Mouse (Mus musculus) CH12.LX (cell line): ENCODE results near the gene Sowaha. TPM values are rescaled to one million over a fixed set of nuclear protein-coding genes. Genes with fewer than 3 reads are reported as not detected.
A peak's percentile ranks its signal among the peaks of the same experiment; 100 is the strongest.

Experiments
- DNase-seq: peaks from one replicate; pipeline ENCODE4 v3.0.0-alpha.2; 2013; ENCODE audit errors: extremely low read depth
- H3K27ac ChIP-seq: 2 replicates; pipeline ENCODE4 v1.5.1; 2012; ENCODE audit warnings: low read depth, mild to moderate bottlenecking, control low read depth, moderate library complexity; ENCODE audit not compliant: insufficient read depth
- H3K27me3 ChIP-seq: replicated peaks from 2 replicates; pipeline ENCODE3; 2012; ENCODE audit warnings: inconsistent platforms
- H3K36me3 ChIP-seq, 2 experiments: replicated peaks in 1 of 2; 2 replicates each; pipeline versions ENCODE3 to v1.6.1; 2012; ENCODE audit warnings: inconsistent platforms in 1 of 2, low read length in 1 of 2, mild to moderate bottlenecking in 1 of 2, mixed read lengths in 1 of 2, moderate library complexity in 1 of 2; ENCODE audit not compliant: control insufficient read depth in 1 of 2, insufficient read depth in 1 of 2
- H3K4me1 ChIP-seq, 2 experiments: 2 replicates each; pipeline ENCODE4 v1.6.1; 2012; ENCODE audit warnings: inconsistent platforms in 1 of 2, moderate library complexity in 1 of 2; ENCODE audit not compliant: insufficient read depth in 2 of 2, control insufficient read depth in 1 of 2
- H3K4me2 ChIP-seq: 2 replicates; pipeline ENCODE4 v1.6.1; 2012; ENCODE audit warnings: low read depth, mild to moderate bottlenecking, control low read depth; ENCODE audit not compliant: poor library complexity, insufficient read depth, severe bottlenecking
- H3K4me3 ChIP-seq, 3 experiments: fragments of 150-350 bp in 1 of 3; sonication (generic) in 1 of 3; replicated peaks in 1 of 3; 2 replicates each; pipeline versions ENCODE3 to v1.5.1; 2011 to 2012; ENCODE audit warnings: low read depth in 2 of 3, low read length in 2 of 3, mild to moderate bottlenecking in 2 of 3, moderate library complexity in 2 of 3, control low read depth in 1 of 3, improper control_type of control experiment in 1 of 3, inconsistent platforms in 1 of 3, mixed read lengths in 1 of 3; ENCODE audit not compliant: poor library complexity in 1 of 3
- H3K79me2 ChIP-seq: replicated peaks from 2 replicates; pipeline ENCODE4 v1.6.1; 2012; ENCODE audit warnings: mild to moderate bottlenecking, moderate library complexity; ENCODE audit not compliant: control insufficient read depth, poor library complexity, insufficient read depth, severe bottlenecking; ENCODE audit errors: extremely low read depth
- H3K9ac ChIP-seq: 2 replicates; pipeline ENCODE4 v1.6.1; 2012; ENCODE audit warnings: low read depth, mild to moderate bottlenecking, control low read depth, moderate library complexity; ENCODE audit not compliant: insufficient read depth
- H3K9me3 ChIP-seq: replicated peaks from 2 replicates; pipeline ENCODE3; 2012; ENCODE audit warnings: low read length, inconsistent platforms, mixed read lengths
- CHD1 ChIP-seq: IDR thresholded peaks from 2 replicates; pipeline ENCODE4 v1.6.1; 2012; ENCODE audit warnings: low read depth, low read length, improper control_type of control experiment, inconsistent platforms
- HCFC1 ChIP-seq: IDR thresholded peaks from 2 replicates; pipeline ENCODE4 v1.6.1; 2012; ENCODE audit warnings: low read depth, mild to moderate bottlenecking, inconsistent platforms, low read length, improper control_type of control experiment
- IRF4 ChIP-seq: IDR thresholded peaks from 2 replicates; pipeline ENCODE4 v1.6.1; 2014; ENCODE audit warnings: low read depth, mild to moderate bottlenecking, inconsistent platforms, low read length, improper control_type of control experiment
- JUND ChIP-seq: conservative IDR thresholded peaks from 2 replicates; pipeline ENCODE4 v1.6.1; 2011; ENCODE audit warnings: low read depth, low read length, improper control_type of control experiment
- MAFK ChIP-seq: IDR thresholded peaks from 2 replicates; pipeline ENCODE4 v1.6.1; 2011; ENCODE audit warnings: low read length, improper control_type of control experiment; ENCODE audit not compliant: insufficient replicate concordance
- MAX ChIP-seq: IDR thresholded peaks from 2 replicates; pipeline ENCODE4 v1.6.1; 2011; ENCODE audit warnings: low read length, improper control_type of control experiment
- MAZ ChIP-seq: IDR thresholded peaks from 2 replicates; pipeline ENCODE4 v1.6.1; 2012; ENCODE audit warnings: low read depth, mild to moderate bottlenecking, inconsistent platforms, low read length, improper control_type of control experiment, moderate library complexity
- MEF2A ChIP-seq: IDR thresholded peaks from 2 replicates; pipeline ENCODE4 v1.6.1; 2014; ENCODE audit warnings: low read depth, mild to moderate bottlenecking, inconsistent platforms, low read length, improper control_type of control experiment, borderline replicate concordance
- POLR2A ChIP-seq: IDR thresholded peaks from 2 replicates; pipeline ENCODE4 v1.6.1; 2011; ENCODE audit warnings: low read depth, mild to moderate bottlenecking, improper control_type of control experiment, low read length
- POLR2AphosphoS2 ChIP-seq: IDR thresholded peaks from 2 replicates; pipeline ENCODE4 v1.6.1; 2011; ENCODE audit warnings: low read depth, low read length, improper control_type of control experiment
- RAD21 ChIP-seq: IDR thresholded peaks from 2 replicates; pipeline ENCODE4 v1.6.1; 2011; ENCODE audit warnings: low read depth, mild to moderate bottlenecking, low read length, improper control_type of control experiment, moderate library complexity
- RCOR1 ChIP-seq: conservative IDR thresholded peaks from 2 replicates; pipeline ENCODE4 v1.6.1; 2012; ENCODE audit warnings: low read depth, mild to moderate bottlenecking, inconsistent platforms, low read length, improper control_type of control experiment
- SIN3A ChIP-seq: IDR thresholded peaks from 2 replicates; pipeline ENCODE4 v1.6.1; 2012; ENCODE audit warnings: low read length, improper control_type of control experiment, inconsistent platforms
- SMC3 ChIP-seq: IDR thresholded peaks from 2 replicates; pipeline ENCODE4 v1.6.1; 2011; ENCODE audit warnings: low read depth, low read length, improper control_type of control experiment
- TBP ChIP-seq: conservative IDR thresholded peaks from 2 replicates; pipeline ENCODE4 v1.6.1; 2011; ENCODE audit warnings: low read depth, low read length, improper control_type of control experiment
- TCF12 ChIP-seq: IDR thresholded peaks from 2 replicates; pipeline ENCODE4 v1.6.1; 2014; ENCODE audit warnings: low read depth, mild to moderate bottlenecking, inconsistent platforms, low read length, improper control_type of control experiment
- USF2 ChIP-seq: conservative IDR thresholded peaks from 2 replicates; pipeline ENCODE4 v1.6.1; 2011; ENCODE audit warnings: low read depth, low read length, improper control_type of control experiment
- ZMIZ1 ChIP-seq: IDR thresholded peaks from 2 replicates; pipeline ENCODE4 v1.6.1; 2012; ENCODE audit warnings: low read depth, mild to moderate bottlenecking, inconsistent platforms, low read length, improper control_type of control experiment
- ZNF384 ChIP-seq: IDR thresholded peaks from 2 replicates; pipeline ENCODE4 v1.6.1; 2012; ENCODE audit warnings: low read depth, low read length, improper control_type of control experiment, inconsistent platforms
- dilution Hi-C: fragments of 300-500 bp; cut with MboI; formaldehyde crosslinking; loops from 2 replicates; pipeline ENCODE4 v1.14.3; 2020; ENCODE audit warnings: low sequenced_read_pairs; ENCODE audit not compliant: extremely low pct_unique_long_range_greater_than_20kb, extremely low pct_ligation_motif_present
- in situ Hi-C: fragments of 300-500 bp; cut with MboI; formaldehyde crosslinking; loops from 3 replicates; pipeline ENCODE4 v1.14.3; 2019; ENCODE audit warnings: low sequenced_read_pairs, low pct_ligation_motif_present, low pct_unique_long_range_greater_than_20kb, mixed read lengths
- polyA plus RNA-seq: library from polyadenylated mRNA; unstranded; fragments of >175 nt; gene quantifications from 2 replicates; pipeline ENCODE4 v1.2.1, GENCODE M21; 2012; ENCODE audit warnings: low read depth; ENCODE audit not compliant: insufficient read length
- total RNA-seq, 2 experiments: library from RNA; depleted of rRNA; stranded (reverse); fragments of 300-350 nt in 1 of 2; fragments of >200 nt in 1 of 2; gene quantifications; 2 replicates each; pipeline ENCODE4 v1.2.3; 2012 to 2014

The Sowaha gene
- total and polyA plus RNA-seq, 3 experiments: not detected

- H3K9me3 ChIP-seq: no peaks in the 10 kb centered on the region
- in situ Hi-C loops (no loop called here), dilution Hi-C loops (no loop called here)
- no peaks in the 10 kb centered on the region for H3K36me3 ChIP-seq
- no peak overlapping the region for H3K4me2 ChIP-seq
- H3K9ac ChIP-seq: peak overlapping the region; percentile 18; the same call in 1 of the 2 replicates
- H3K4me3 ChIP-seq: no peak overlapping the region
- TF ChIP-seq MAFK (no peak), USF2 (no peak), MAX (no peak), SMC3 (no peak), POLR2A (no peak), TCF12 (no peak), SIN3A (no peak), JUND (no peak), MAZ (no peak), TBP (no peak), HCFC1 (no peak), RCOR1 (no peak)
- no peaks in the 10 kb centered on the region for H3K27me3 ChIP-seq
- peaks cover 33 to 65% of the 10 kb centered on the region in 2 experiments for H3K4me1 ChIP-seq
- H3K79me2 ChIP-seq: no peaks in the 10 kb centered on the region
- peak overlapping the region; percentile 29; the same call in 1 of the 2 replicates for H3K27ac ChIP-seq
- DNase-seq: no peak
Measured at GRCm38 (mm10) chr11:53507098-53507805, 27.2 kb upstream of the Sowaha start.

GRCm38 (mm10) chr11:53505026-53505663 is 25.1 kb upstream of the Sowaha start:
- no peaks in the 10 kb centered on the region for H3K27me3 ChIP-seq
- no peaks in the 10 kb centered on the region for H3K36me3 ChIP-seq
- dilution Hi-C loops: no loop called here
- no peak overlapping the region for H3K27ac ChIP-seq
- no peaks in the 10 kb centered on the region for H3K9me3 ChIP-seq
- no peaks in the 10 kb centered on the region for H3K79me2 ChIP-seq
- no peak overlapping the region for H3K4me2 ChIP-seq
- no peak overlapping the region for H3K4me3 ChIP-seq
- H3K4me1 ChIP-seq: peaks cover 36 to 79% of the 10 kb centered on the region in 2 experiments
- in situ Hi-C loops: no loop called here
- TF ChIP-seq MEF2A: no peak
- TF ChIP-seq IRF4: no peak
- TF ChIP-seq ZMIZ1: no peak
- no peak for TF ChIP-seq RAD21
- TF ChIP-seq CHD1: no peak
- TF ChIP-seq POLR2AphosphoS2: no peak
- TF ChIP-seq ZNF384: no peak
- TF ChIP-seq HCFC1: no peak
- no peak for TF ChIP-seq MAZ
- no peak overlapping the region for H3K9ac ChIP-seq
- no peak for DNase-seq
